Mouse (Mus musculus) T-cell, adult 66 days (primary cell): ENCODE data around the gene Frat1. TPM values are rescaled to one million over a fixed set of nuclear protein-coding genes. Genes with fewer than 3 reads are reported as not detected.

Source experiments
- total RNA-seq, 2 experiments: library from RNA; stranded (reverse); gene quantifications; 3 replicates in 1 of 2; 4 replicates in 1 of 2; pipeline ENCODE4 v1.2.4; 2023

Gene Frat1
- total RNA-seq, result 10 to 100 TPM; 53.0 to 53.4 TPM

GRCm38 (mm10) chr19:41829381-41830105, at the start of gene Frat1:
TSS of gene Frat1 (plus strand) at chr19:41829970.

GRCm38 (mm10) chr19:41801742-41802369, 27.9 kb upstream of the Frat1 start, which contains the start of gene Arhgap19:
TSS of gene Arhgap19 (minus strand) at chr19:41802047.

GRCm38 (mm10) chr19:41847992-41848851, 18.5 kb downstream of the Frat1 start, which contains the start of gene Frat2:
TSS of gene Frat2 (minus strand) at chr19:41848132.

Other genes starting within 250 kb of the Frat1 start
- 10 to 100 TPM; 32.7 to 38.4 TPM for gene Gm340, start 247.6 kb upstream of the Frat1 start, total RNA-seq
- gene Slit1, start 86.3 kb upstream of the Frat1 start, total RNA-seq, result not detected
- gene Arhgap19, start 27.9 kb upstream of the Frat1 start, total RNA-seq, result 1 to 10 TPM; 2.2 to 2.7 TPM
- gene Frat2, start 18.2 kb downstream of the Frat1 start, total RNA-seq, result 100 to 1,000 TPM; 107 to 120 TPM
- gene Rrp12, start 66.2 kb downstream of the Frat1 start, total RNA-seq, result 10 to 100 TPM; 28.4 to 31.6 TPM
- gene Pgam1, start 82.0 kb downstream of the Frat1 start, total RNA-seq, result 10 to 100 TPM; 54.0 to 58.5 TPM
- 10 to 100 TPM; 47.2 to 54.1 TPM for gene Exosc1, start 103.5 kb downstream of the Frat1 start, total RNA-seq
- gene Zdhhc16, start 103.5 kb downstream of the Frat1 start, total RNA-seq, result 10 to 100 TPM; 38.3 to 47.9 TPM
- 100 to 1,000 TPM; 101 to 136 TPM for gene Mms19, start 151.2 kb downstream of the Frat1 start, total RNA-seq
- 1 to 10 TPM; 8.2 to 9.1 TPM for gene Ubtd1, start 151.8 kb downstream of the Frat1 start, total RNA-seq
- not detected for gene Ankrd2, start 206.0 kb downstream of the Frat1 start, total RNA-seq
- gene Hoga1, start 215.6 kb downstream of the Frat1 start, total RNA-seq, result under 1 TPM in 1 of 2 experiments, not detected in 1; 0.32 TPM
- not detected for gene 4933411K16Rik, start 222.3 kb downstream of the Frat1 start, total RNA-seq